Mouse (Mus musculus) yolk sac, embryonic 10.5 days (tissue): Measurements from ENCODE around the gene Exd1.
"Not testable (repeated sequence)": the region's sequence is repeated elsewhere in the genome, so short reads cannot be mapped to it uniquely, and the experiment has no call there.

Experiments used
- DNase-seq: peaks from one replicate; pipeline ENCODE4 v3.0.0-alpha.2; 2017; ENCODE audit warnings: low spot score

Exd1 gene

GRCm38 (mm10) chr2:119542106-119542505 lies 5.3 kb downstream of the Exd1 start:
- DNase-seq: peak; percentile 25

- DNase-seq: no peak
These were observed 8.6 kb downstream of the Exd1 start for GRCm38 (mm10) chr2:119538802-119539201.

- no peak for DNase-seq
These were observed 22.0 kb downstream of the Exd1 start for GRCm38 (mm10) chr2:119525422-119525821.

GRCm38 (mm10) chr2:119523836-119524235 lies 23.6 kb downstream of the Exd1 start:
- DNase-seq: no peak

GRCm38 (mm10) chr2:119520550-119520949 lies 26.9 kb downstream of the Exd1 start:
- DNase-seq: no peak

GRCm38 (mm10) chr2:119516811-119517210 lies 30.6 kb downstream of the Exd1 start:
- no peak for DNase-seq

- no peak for DNase-seq
These were observed 33.4 kb downstream of the Exd1 start for GRCm38 (mm10) chr2:119514026-119514522.

- DNase-seq: no peak
These were observed 35.1 kb downstream of the Exd1 start for GRCm38 (mm10) chr2:119512292-119512691.

- DNase-seq: no peak
These were observed 36.6 kb downstream of the Exd1 start for GRCm38 (mm10) chr2:119510856-119511255.

- DNase-seq: not testable (repeated sequence)
These were observed 38.9 kb downstream of the Exd1 start for GRCm38 (mm10) chr2:119508518-119508917.

GRCm38 (mm10) chr2:119507108-119507507 lies 40.3 kb downstream of the Exd1 start:
- no peak for DNase-seq

- DNase-seq: no peak
These were observed 46.3 kb downstream of the Exd1 start for GRCm38 (mm10) chr2:119500965-119501652.

- no peak for DNase-seq
These were observed 48.6 kb downstream of the Exd1 start for GRCm38 (mm10) chr2:119498859-119499258.

- no peak for DNase-seq
These were observed 51.3 kb downstream of the Exd1 start for GRCm38 (mm10) chr2:119496082-119496481.

- DNase-seq: no peak
These were observed 55.5 kb downstream of the Exd1 start for GRCm38 (mm10) chr2:119491953-119492352.

- no peak for DNase-seq
These were observed 60.9 kb downstream of the Exd1 start for GRCm38 (mm10) chr2:119486488-119486887.

- DNase-seq: peak; percentile 22
These were observed 65.1 kb downstream of the Exd1 start for GRCm38 (mm10) chr2:119482307-119482706.

- no peak for DNase-seq
These were observed 69.1 kb downstream of the Exd1 start for GRCm38 (mm10) chr2:119478397-119478749.

GRCm38 (mm10) chr2:119477571-119478396 lies 69.6 kb downstream of the Exd1 start, which contains the start of gene Ino80:
TSS of gene Ino80 (minus strand) at chr2:119477687.
- DNase-seq: peak; percentile 99

- peak; percentile 78 for DNase-seq
These were observed 70.6 kb downstream of the Exd1 start for GRCm38 (mm10) chr2:119476621-119477391.

GRCm38 (mm10) chr2:119476166-119476565 lies 71.3 kb downstream of the Exd1 start:
- no peak for DNase-seq
